8 mouse cellular contexts compared by ENCODE assay signal in the genomic region with DNA sequence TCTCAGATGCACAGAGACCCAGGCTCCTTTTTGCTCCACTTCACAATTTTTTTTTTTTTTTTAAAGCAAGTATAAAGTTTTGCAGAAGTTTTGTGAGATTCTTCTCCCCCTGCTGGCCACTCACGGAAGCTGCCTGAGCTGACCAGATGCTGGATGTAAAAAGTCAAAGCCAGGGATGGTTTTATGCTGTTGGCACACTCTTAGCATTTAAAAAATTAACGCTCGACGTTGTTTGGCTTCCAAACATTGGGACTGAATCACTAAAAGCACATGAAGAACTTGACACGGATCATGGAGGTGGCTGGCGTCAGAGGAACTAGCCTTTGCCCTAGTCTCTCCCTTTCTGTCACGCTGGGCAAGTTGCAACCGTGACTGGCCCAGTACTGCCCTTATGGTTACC.
DNase-seq lines count a peak whose midpoint lies in the region; ATAC-seq and TF ChIP-seq lines count a peak whose summit lies in the region.
"Had no signal": no experiment of that assay in that cellular context is flagged by ENCODE, and none has a peak within 500 bp of the region (broad histone marks: within the 10 kb centered on the region; RNA-seq: fewer than 3 reads in every experiment).

No protein-coding gene starts in this region.

- H3K27me3 ChIP-seq in intestine, postnatal 0 days (replicated peaks; ENCODE audit: control insufficient read depth, insufficient read depth, low read length), result no peaks in the 10 kb centered on the region
- H3K27me3 ChIP-seq in intestine, embryonic 15.5 days (replicated peaks), result no peaks in the 10 kb centered on the region
- no peaks in the 10 kb centered on the region for H3K27me3 ChIP-seq in G1E (ENCODE audit: insufficient read depth, low read length)
- no peaks in the 10 kb centered on the region for H3K27me3 ChIP-seq in embryonic facial prominence, embryonic 11.5 days (ENCODE audit: control insufficient read depth, insufficient read depth, low read length)
- no peaks in the 10 kb centered on the region for H3K27me3 ChIP-seq in lung, embryonic 16.5 days (ENCODE audit: control insufficient read depth, insufficient read depth, low read depth, low read length)
- H3K27me3 ChIP-seq: liver, embryonic 13.5 days had no signal

- no peaks in the 10 kb centered on the region for H3K4me1 ChIP-seq in intestine, postnatal 0 days (replicated peaks; ENCODE audit: control insufficient read depth, insufficient read depth, low read length)
- H3K4me1 ChIP-seq in intestine, embryonic 15.5 days (replicated peaks), result no peaks in the 10 kb centered on the region
- H3K4me1 ChIP-seq in G1E (ENCODE audit: insufficient read depth, low read depth, low read length), result 0 out of 2 replicates have a peak, but pooled peaks cover 2% of the 10 kb centered on the region
- H3K4me1 ChIP-seq in embryonic facial prominence, embryonic 11.5 days (ENCODE audit: control insufficient read depth, insufficient read depth, low read length), result no peaks in the 10 kb centered on the region
- H3K4me1 ChIP-seq in lung, embryonic 16.5 days (replicated peaks; ENCODE audit: control insufficient read depth, insufficient read depth, low read length), result peaks cover 2% of the 10 kb centered on the region; the same call in 1 of the 2 replicates

- ATAC-seq in intestine, postnatal 0 days, result no peak
- ATAC-seq in intestine, embryonic 15.5 days, result no peak
- no peak for ATAC-seq in G1E (ENCODE audit: extremely low read depth, insufficient number of reproducible peaks, low FRiP score, poor library complexity, severe bottlenecking)
- ATAC-seq in embryonic facial prominence, embryonic 11.5 days (replicated peaks; ENCODE audit: insufficient number of reproducible peaks, low FRiP score, low TSS enrichment, low read depth), result no peak
- peak; percentile 49; the same call in 1 of the 2 replicates for ATAC-seq in lung, embryonic 16.5 days (ENCODE audit: low read depth)
- no peak for ATAC-seq in erythroid progenitor cell, adult 5-6 weeks (replicated peaks; ENCODE audit: low FRiP score, poor library complexity, severe bottlenecking)

- no peaks in the 10 kb centered on the region for H3K36me3 ChIP-seq in intestine, postnatal 0 days (ENCODE audit: control insufficient read depth, insufficient read depth)
- H3K36me3 ChIP-seq in intestine, embryonic 15.5 days, result no peaks in the 10 kb centered on the region
- H3K36me3 ChIP-seq in G1E (replicated peaks), result peaks cover 20% of the 10 kb centered on the region
- no peaks in the 10 kb centered on the region for H3K36me3 ChIP-seq in embryonic facial prominence, embryonic 11.5 days (replicated peaks; ENCODE audit: control insufficient read depth, insufficient read depth, low read depth, low read length)
- no peaks in the 10 kb centered on the region for H3K36me3 ChIP-seq in lung, embryonic 16.5 days (ENCODE audit: control insufficient read depth, insufficient read depth, low read length)
- H3K36me3 ChIP-seq: liver, embryonic 13.5 days had no signal

- H3K27ac ChIP-seq in intestine, postnatal 0 days (ENCODE audit: low read depth, low read length), result no peak overlapping the region
- H3K27ac ChIP-seq in intestine, embryonic 15.5 days, result no peak overlapping the region
- H3K27ac ChIP-seq in embryonic facial prominence, embryonic 11.5 days (replicated peaks; ENCODE audit: low read depth, low read length), result no peak overlapping the region
- no peak overlapping the region for H3K27ac ChIP-seq in lung, embryonic 16.5 days (ENCODE audit: low read length)
- H3K27ac ChIP-seq: liver, embryonic 13.5 days had no signal

- no peaks in the 10 kb centered on the region for H3K9me3 ChIP-seq in intestine, postnatal 0 days (ENCODE audit: control insufficient read depth)
- H3K9me3 ChIP-seq in intestine, embryonic 15.5 days, result no peaks in the 10 kb centered on the region
- no peaks in the 10 kb centered on the region for H3K9me3 ChIP-seq in G1E (replicated peaks)
- no peaks in the 10 kb centered on the region for H3K9me3 ChIP-seq in embryonic facial prominence, embryonic 11.5 days (replicated peaks; ENCODE audit: control insufficient read depth, low read length)
- H3K9me3 ChIP-seq in lung, embryonic 16.5 days (ENCODE audit: control insufficient read depth, low read length), result no peaks in the 10 kb centered on the region
- H3K9me3 ChIP-seq: liver, embryonic 13.5 days had no signal

- no peak overlapping the region for H3K4me3 ChIP-seq in intestine, postnatal 0 days (ENCODE audit: low read depth, low read length)
- no peak overlapping the region for H3K4me3 ChIP-seq in intestine, embryonic 15.5 days (replicated peaks)
- H3K4me3 ChIP-seq in G1E (ENCODE audit: low read depth, low read length), result no peak overlapping the region
- H3K4me3 ChIP-seq in embryonic facial prominence, embryonic 11.5 days (ENCODE audit: low read depth, low read length), result no peak overlapping the region
- H3K4me3 ChIP-seq in lung, embryonic 16.5 days (ENCODE audit: low read length), result no peak overlapping the region
- H3K4me3 ChIP-seq: liver, embryonic 13.5 days had no signal

- H3K9ac ChIP-seq in intestine, postnatal 0 days (ENCODE audit: low read depth, low read length), result no peak overlapping the region
- no peak overlapping the region for H3K9ac ChIP-seq in intestine, embryonic 15.5 days
- no peak overlapping the region for H3K9ac ChIP-seq in embryonic facial prominence, embryonic 11.5 days (replicated peaks; ENCODE audit: low read length)
- H3K9ac ChIP-seq in lung, embryonic 16.5 days (ENCODE audit: low read length), result no peak overlapping the region
- H3K9ac ChIP-seq: liver, embryonic 13.5 days had no signal

- peak; percentile 65 for TF ChIP-seq CTCF in intestine, postnatal 0 days (IDR thresholded peaks at IDR 0.05; ENCODE audit: low read depth)
- TF ChIP-seq CTCF in G1E (IDR thresholded peaks at IDR 0.05; ENCODE audit: low read depth, low read length), result peak; percentile 41

- peak; percentile 37 to 42 for DNase-seq in B cell, adult 2 months
- no peak for DNase-seq in G1E (ENCODE audit: low spot score)
- peak; percentile 70 for DNase-seq in embryonic facial prominence, embryonic 11.5 days (ENCODE audit: low spot score)
- DNase-seq: liver, embryonic 13.5 days had no signal

- no peak overlapping the region for H3K4me2 ChIP-seq in intestine, postnatal 0 days (replicated peaks; ENCODE audit: low read depth)
- no peak overlapping the region for H3K4me2 ChIP-seq in intestine, embryonic 15.5 days (replicated peaks)
- H3K4me2 ChIP-seq in embryonic facial prominence, embryonic 11.5 days (ENCODE audit: low read depth, low read length), result no peak overlapping the region
- no peak overlapping the region for H3K4me2 ChIP-seq in lung, embryonic 16.5 days (ENCODE audit: low read depth, low read length)
- H3K4me2 ChIP-seq: liver, embryonic 13.5 days had no signal

- 41% methylated on average over 8 of the region's 8 CpGs for WGBS in intestine, postnatal 0 days
- WGBS in intestine, embryonic 15.5 days, result 51% methylated on average over 8 of the region's 8 CpGs
- 56% methylated on average over 8 of the region's 8 CpGs for WGBS in embryonic facial prominence, embryonic 11.5 days
- WGBS in lung, embryonic 16.5 days, result 40% methylated on average over 8 of the region's 8 CpGs
